Mouse (Mus musculus): Measurements from ENCODE around the gene Fam189a2. TPM values are rescaled to one million over a fixed set of nuclear protein-coding genes. Genes with fewer than 3 reads are reported as not detected.

Fam189a2 gene
- polyA plus RNA-seq, 1 experiment from 2014 or later: 0.25 TPM

DNA sequence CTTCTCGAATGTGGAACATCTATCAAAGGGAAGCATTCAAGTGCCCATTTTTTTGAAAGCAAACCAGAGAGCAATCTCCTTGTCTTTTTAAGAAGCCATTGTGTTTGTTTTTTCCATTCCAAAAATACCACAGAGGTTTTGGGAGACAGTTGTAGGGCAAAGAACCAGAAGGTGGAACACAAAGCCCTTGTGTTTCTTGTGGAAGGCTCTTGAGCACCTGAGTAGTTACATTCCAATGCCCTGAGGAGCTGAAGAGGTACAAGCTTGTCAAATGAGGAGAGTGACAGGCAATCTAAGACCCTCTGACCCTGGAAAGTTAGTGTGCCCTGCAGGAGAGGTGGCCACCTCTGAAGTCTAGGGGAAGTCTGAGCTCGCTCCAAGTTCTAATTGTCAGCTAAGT lies 19.7 kb upstream of the Fam189a2 start:
- Histone ChIP-seq H3K4me1 (peaks cover 8% of the 10 kb centered on the region), H3K27ac (no peak overlapping the region), H3K9me3 (no peaks in the 10 kb centered on the region), H3K4me2 (replicated peaks) (no peak overlapping the region), H3K36me3 (no peaks in the 10 kb centered on the region), H3K27me3 (no peaks in the 10 kb centered on the region), H3K4me3 (no peak overlapping the region), H3K9ac (no peak overlapping the region)
- 78% methylated on average over 2 of the region's 2 CpGs for WGBS
- no peak for ATAC-seq (ENCODE audit: low FRiP score, low read depth)

DNA sequence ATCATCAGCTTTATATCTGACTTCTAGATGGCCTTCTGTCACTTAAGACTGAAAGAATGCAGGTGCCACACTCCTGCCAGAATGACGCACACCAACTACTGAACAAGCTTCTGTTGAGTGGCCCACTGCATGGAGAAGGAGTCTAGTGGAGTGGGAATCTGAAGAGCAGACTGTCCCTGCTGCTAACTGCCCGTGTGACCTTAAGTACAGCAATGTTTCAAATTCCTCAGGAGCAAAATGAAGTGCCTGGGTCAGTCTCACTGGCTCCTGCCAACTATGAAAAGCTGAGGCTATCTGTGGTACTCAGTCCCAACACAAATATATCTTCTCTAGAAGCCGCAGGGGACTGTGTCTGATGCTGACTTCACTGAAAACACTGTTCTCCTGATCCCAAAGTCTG lies 18.5 kb upstream of the Fam189a2 start:
- 82% methylated on average over 3 of the region's 3 CpGs for WGBS
- no peak overlapping the region for H3K27ac ChIP-seq

DNA sequence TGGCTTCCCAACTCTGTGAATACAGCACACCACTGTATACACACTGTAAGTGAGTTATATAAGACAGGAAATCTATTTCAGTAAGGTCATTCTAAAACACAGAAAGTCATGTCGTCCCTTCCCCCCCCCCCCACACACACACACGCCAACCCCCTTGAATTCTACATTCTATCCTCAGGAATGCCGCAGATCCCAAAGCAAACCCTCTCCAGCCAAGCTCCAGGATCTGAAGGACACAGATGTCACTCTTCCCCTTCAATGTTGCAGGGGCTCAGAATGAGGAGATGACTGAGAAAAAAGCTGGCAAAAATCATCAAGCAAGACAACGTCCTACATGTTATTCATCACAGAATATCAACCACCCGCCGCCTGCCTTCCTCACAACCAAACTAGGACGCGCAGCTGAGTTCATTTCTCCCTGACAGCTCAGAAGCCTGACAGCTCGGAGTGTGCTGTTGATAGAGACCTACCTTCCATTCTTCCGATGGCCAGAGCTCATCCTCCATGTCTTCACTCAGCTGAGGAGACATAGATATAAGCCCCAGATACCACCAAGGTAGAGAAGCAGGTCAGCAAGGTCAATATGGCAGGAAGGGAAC lies 15.7 kb upstream of the Fam189a2 start:
- Histone ChIP-seq H3K27ac (no peak overlapping the region), H3K4me3 (no peak overlapping the region), H3K9ac (no peak overlapping the region), H3K9me3 (no peaks in the 10 kb centered on the region), H3K27me3 (no peaks in the 10 kb centered on the region), H3K36me3 (no peaks in the 10 kb centered on the region), H3K4me1 (no peaks in the 10 kb centered on the region), H3K4me2 (replicated peaks) (no peak overlapping the region)
- no peak for ATAC-seq (ENCODE audit: low FRiP score, low read depth)
- 91% methylated on average over 10 of the region's 10 CpGs for WGBS

More for the DNA sequence above, 18.5 kb upstream of the Fam189a2 start:
- Histone ChIP-seq H3K9me3 (no peaks in the 10 kb centered on the region), H3K4me1 (peaks cover 3% of the 10 kb centered on the region), H3K4me2 (replicated peaks) (no peak overlapping the region), H3K4me3 (no peak overlapping the region), H3K36me3 (no peaks in the 10 kb centered on the region), H3K27me3 (no peaks in the 10 kb centered on the region), H3K9ac (no peak overlapping the region)
- ATAC-seq (ENCODE audit: low FRiP score, low read depth): no peak

DNA sequence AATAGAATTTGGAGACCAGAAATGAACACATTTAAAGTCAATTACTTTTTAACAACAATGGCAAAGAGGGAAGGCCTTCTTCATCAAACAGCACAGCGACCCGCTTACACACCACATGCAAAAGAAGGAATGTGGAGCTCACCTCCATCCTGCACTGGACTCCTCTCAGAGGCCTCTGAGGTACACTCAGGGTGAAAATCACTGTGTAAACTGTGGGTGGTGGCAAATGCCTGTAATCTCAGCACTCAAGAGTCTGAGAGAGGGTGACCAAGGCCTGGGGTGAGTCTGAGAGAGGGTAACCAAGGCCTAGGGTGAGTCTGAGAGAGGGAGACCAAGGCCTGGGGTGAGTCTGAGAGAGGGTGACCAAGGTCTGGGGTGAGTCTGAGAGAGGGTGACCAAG lies 11.6 kb upstream of the Fam189a2 start:
- no peak overlapping the region for H3K4me3 ChIP-seq
- H3K9me3 ChIP-seq: no peaks in the 10 kb centered on the region
- no peak overlapping the region for H3K4me2 ChIP-seq (replicated peaks)
- no peaks in the 10 kb centered on the region for H3K36me3 ChIP-seq
- ATAC-seq (ENCODE audit: low FRiP score, low read depth): no peak
- H3K27ac ChIP-seq: no peak overlapping the region
- H3K4me1 ChIP-seq: no peaks in the 10 kb centered on the region
- H3K9ac ChIP-seq: no peak overlapping the region
- H3K27me3 ChIP-seq: no peaks in the 10 kb centered on the region
- WGBS: 97% methylated on average over 2 of the region's 2 CpGs

DNA sequence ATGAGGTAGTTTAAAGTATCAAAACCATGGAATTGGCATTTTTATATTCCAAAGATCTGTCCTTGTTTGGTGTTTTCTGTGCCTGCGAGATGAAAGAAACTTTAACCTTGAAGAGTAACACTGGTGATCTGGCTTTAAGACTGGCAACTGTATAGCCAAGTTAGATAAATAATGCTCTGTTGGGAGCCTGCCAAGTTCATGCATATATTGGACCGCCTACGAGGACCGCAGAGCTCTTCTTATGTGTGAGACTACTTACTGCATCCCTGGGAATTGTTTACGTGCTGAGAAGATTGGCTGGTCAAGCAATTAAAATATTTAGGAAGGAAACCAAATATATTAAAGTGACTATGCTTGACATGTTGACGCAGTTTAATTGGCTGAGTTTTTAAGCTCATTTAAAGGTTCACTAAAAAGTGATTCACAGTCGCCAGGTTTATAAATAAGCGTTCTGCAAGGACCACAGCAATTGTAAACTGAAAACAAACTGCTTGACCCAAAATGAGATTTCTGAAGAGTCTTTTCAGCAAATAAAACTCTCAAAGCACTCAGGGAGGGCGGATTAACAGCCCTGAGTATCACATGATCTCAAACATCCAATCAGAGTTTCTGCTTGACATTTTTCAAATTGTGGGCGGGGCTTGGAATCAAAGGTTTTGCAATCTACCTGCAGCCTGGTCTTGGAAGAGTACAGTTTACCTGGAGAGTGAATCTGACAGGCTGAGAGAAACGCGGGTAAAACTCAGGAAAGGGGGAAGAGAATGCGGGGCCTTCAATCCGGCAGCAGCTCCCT lies 8.4 kb upstream of the Fam189a2 start:
- H3K4me2 ChIP-seq (replicated peaks): no peak overlapping the region
- H3K4me3 ChIP-seq: no peak overlapping the region
- no peaks in the 10 kb centered on the region for H3K36me3 ChIP-seq
- H3K4me1 ChIP-seq: no peaks in the 10 kb centered on the region
- WGBS: 55% methylated on average over 14 of the region's 14 CpGs
- no peak overlapping the region for H3K27ac ChIP-seq
- H3K9ac ChIP-seq: no peak overlapping the region
- H3K9me3 ChIP-seq: no peaks in the 10 kb centered on the region
- ATAC-seq (ENCODE audit: low FRiP score, low read depth): no peak; the same call in 1 of the 2 replicates
- H3K27me3 ChIP-seq: no peaks in the 10 kb centered on the region

DNA sequence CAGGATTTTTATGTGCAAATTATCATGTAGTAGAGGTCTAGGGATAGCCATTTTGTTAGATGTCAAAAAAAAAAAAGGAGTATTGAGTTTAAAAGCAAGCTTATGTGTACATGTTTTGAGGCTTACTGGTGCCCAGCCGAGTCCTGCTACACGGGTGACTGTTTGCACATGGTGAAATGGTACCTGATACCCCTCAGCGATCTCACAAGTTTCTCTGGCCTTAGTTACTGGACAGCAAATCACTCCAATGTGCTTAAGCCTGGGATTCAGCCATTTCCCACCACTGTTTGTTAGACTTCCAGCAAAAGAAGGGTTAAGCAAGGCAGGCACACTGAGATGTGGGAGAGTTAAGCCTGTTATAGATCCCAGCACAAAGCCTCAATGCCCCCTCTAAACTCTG lies 3.5 kb upstream of the Fam189a2 start:
- Histone ChIP-seq H3K4me2 (replicated peaks) (no peak overlapping the region), H3K27ac (no peak overlapping the region), H3K9me3 (no peaks in the 10 kb centered on the region), H3K9ac (no peak overlapping the region), H3K4me1 (peaks cover 7% of the 10 kb centered on the region), H3K4me3 (no peak overlapping the region), H3K36me3 (no peaks in the 10 kb centered on the region), H3K27me3 (peaks cover 42% of the 10 kb centered on the region)
- 78% methylated on average over 3 of the region's 3 CpGs for WGBS
- ATAC-seq (ENCODE audit: low FRiP score, low read depth): no peak

DNA sequence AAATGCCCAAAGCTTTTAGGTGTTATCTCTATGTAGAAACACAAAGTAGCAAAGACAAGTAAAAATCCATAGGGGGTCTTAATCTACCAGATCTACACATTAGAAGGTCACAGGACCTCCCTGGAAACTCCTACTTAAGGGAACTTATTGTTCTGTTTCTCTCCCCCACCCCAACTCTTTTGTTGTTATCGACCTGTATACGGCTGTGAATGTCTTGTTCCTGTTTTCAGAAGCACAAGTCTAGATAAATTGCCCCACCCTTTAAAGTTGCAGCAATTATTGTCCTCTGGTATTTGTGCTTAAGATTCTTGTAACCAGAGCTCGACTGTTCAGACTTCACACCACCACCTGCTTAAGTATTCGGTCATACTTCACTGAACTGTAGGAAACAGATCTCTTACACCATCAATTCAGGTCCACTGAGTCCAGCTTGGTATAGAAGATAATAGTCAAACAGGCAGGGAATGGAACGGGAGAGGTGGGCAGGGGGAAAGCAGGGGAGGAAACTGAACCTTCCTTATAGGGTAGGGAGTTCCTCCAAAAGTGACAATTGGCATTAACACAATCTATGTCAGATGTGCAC lies 1.9 kb upstream of the Fam189a2 start:
- H3K9me3 ChIP-seq: no peaks in the 10 kb centered on the region
- no peak overlapping the region for H3K9ac ChIP-seq
- 58% methylated on average over 5 of the region's 5 CpGs for WGBS
- peaks cover 57% of the 10 kb centered on the region for H3K27me3 ChIP-seq
- H3K4me3 ChIP-seq: no peak overlapping the region
- no peak overlapping the region for H3K27ac ChIP-seq
- ATAC-seq (ENCODE audit: low FRiP score, low read depth): no peak
- peaks cover 7% of the 10 kb centered on the region for H3K4me1 ChIP-seq
- H3K36me3 ChIP-seq: no peaks in the 10 kb centered on the region
- H3K4me2 ChIP-seq (replicated peaks): no peak overlapping the region

DNA sequence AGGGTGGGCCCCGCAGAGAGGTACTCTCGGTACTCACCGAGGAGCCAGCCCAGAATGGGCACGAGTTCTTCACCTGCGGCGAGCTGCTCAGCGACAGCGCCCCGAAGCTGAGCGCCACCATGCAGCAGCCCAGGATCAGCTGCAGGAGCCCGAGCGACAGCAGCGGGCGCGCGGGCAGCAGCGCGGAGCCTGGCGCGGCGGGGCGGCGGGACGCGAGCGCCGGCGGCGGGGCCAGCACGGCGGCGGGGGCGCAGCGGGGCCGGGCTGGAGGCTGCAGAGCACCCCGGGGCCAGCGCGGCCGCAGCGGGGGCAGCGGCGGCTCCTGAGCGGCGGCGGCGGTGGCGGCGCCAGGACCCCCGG lies 328 bp downstream of the Fam189a2 start:
- Histone ChIP-seq H3K27me3 (peaks cover 58% of the 10 kb centered on the region), H3K9me3 (no peaks in the 10 kb centered on the region), H3K27ac (no peak overlapping the region), H3K4me1 (peaks cover 7% of the 10 kb centered on the region), H3K36me3 (no peaks in the 10 kb centered on the region), H3K4me2 (replicated peaks) (peak overlapping the region; percentile 98), H3K9ac (peak overlapping the region; percentile 73), H3K4me3 (peak overlapping the region; percentile 62)
- peak; percentile 61 for ATAC-seq (ENCODE audit: low FRiP score, low read depth)
- 0% methylated on average over 42 of the region's 49 CpGs for WGBS

DNA sequence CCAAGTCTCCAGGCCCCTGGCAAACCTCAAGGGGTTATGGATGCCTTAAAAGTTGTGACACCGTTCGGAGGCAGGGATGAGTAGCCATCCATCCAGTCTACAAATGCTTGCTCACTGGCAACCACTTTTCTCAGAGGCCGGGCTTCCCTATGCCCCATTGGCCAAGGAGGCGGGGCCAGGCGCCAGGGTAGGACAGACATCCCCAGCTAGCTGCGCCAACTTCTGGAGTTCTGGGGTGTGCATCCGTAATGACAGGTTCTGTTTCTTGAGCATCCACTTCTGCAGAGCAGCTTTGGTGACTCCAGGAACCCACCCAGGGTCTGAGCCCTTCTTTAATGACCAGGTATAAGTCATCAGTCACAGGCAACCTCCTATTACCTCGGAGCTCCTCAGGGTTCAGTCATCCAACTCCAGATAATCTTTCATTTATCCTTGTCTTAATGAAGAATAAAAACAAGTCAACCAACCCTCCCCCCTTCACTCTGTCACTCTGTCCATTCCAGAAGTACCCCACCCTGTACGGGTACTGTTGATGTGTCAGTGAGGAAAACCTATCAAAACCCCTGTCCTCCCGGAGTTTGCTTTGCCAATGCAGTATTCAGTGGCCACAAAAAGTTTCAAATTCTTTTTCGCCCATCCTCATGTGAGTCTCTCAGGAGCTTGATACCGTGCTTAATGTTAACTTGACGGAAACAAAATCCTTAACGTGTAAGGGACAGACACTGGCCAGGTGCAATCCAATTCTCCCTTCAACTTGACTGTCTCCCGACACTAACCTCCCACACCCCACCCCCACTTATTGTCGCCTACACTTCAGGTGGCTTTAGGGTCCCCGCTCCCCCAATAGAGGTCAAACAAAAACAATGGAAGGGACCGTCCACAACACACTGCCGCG lies 956 bp downstream of the Fam189a2 start:
- ATAC-seq (ENCODE audit: low FRiP score, low read depth): no peak
- WGBS: 17% methylated on average over 20 of the region's 20 CpGs
- no peaks in the 10 kb centered on the region for H3K36me3 ChIP-seq

DNA sequence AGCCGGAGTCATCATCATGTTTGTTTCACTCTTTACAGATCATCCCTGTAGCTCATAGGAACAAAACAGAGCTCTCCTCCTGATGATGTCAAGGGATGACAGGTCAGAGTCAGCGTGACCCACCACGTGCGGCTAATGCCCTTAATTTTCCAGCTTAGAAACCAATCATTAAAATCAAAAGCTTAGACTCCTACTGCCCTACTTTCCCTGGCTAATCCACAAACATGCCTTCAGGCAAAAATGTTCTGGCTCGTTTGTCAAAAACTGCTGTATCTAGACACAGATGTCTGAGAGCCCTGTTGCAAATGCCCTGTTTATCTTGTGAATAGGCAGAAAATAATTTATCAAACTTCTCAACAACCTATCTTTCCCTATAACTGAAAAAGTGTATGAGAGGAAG lies 4.9 kb downstream of the Fam189a2 start:
- Histone ChIP-seq H3K4me2 (replicated peaks) (no peak overlapping the region), H3K4me1 (peaks cover 4% of the 10 kb centered on the region), H3K36me3 (no peaks in the 10 kb centered on the region), H3K9ac (no peak overlapping the region), H3K27ac (no peak overlapping the region), H3K4me3 (no peak overlapping the region), H3K27me3 (peaks cover 32% of the 10 kb centered on the region), H3K9me3 (no peaks in the 10 kb centered on the region)
- 43% methylated on average over 5 of the region's 5 CpGs for WGBS
- no peak for ATAC-seq (ENCODE audit: low FRiP score, low read depth)

More for the DNA sequence above, 956 bp downstream of the Fam189a2 start:
- Histone ChIP-seq H3K27ac (no peak overlapping the region), H3K4me1 (peaks cover 7% of the 10 kb centered on the region), H3K4me2 (replicated peaks) (peak overlapping the region; percentile 98), H3K27me3 (peaks cover 59% of the 10 kb centered on the region), H3K4me3 (peak overlapping the region; percentile 62), H3K9me3 (no peaks in the 10 kb centered on the region), H3K9ac (peak overlapping the region; percentile 73)

DNA sequence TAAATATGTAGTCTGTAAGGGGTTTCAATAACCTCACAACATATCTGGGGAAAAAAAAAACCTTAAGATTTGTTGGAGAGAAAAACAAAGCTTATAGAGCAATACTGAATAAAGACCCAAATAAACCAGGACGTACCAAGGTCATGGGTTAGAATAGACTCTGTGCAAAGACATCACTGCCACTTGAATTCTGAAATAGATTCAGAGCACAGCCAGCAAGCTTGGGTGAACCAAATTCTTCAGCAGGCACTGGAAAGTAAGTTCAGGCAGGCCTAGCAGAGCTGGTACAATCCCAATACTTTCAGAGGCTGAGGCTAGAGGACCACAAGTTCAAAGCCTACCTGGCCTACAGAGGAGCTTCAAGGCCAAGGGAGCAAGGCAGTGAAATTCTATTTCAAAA lies 6.2 kb downstream of the Fam189a2 start:
- no peaks in the 10 kb centered on the region for H3K9me3 ChIP-seq
- WGBS: 90% methylated on average over 1 of the region's 1 CpGs
- no peak overlapping the region for H3K4me3 ChIP-seq
- peaks cover 22% of the 10 kb centered on the region for H3K27me3 ChIP-seq
- H3K4me2 ChIP-seq (replicated peaks): no peak overlapping the region
- no peaks in the 10 kb centered on the region for H3K36me3 ChIP-seq
- no peak overlapping the region for H3K27ac ChIP-seq
- no peaks in the 10 kb centered on the region for H3K4me1 ChIP-seq
- ATAC-seq (ENCODE audit: low FRiP score, low read depth): no peak
- H3K9ac ChIP-seq: no peak overlapping the region

DNA sequence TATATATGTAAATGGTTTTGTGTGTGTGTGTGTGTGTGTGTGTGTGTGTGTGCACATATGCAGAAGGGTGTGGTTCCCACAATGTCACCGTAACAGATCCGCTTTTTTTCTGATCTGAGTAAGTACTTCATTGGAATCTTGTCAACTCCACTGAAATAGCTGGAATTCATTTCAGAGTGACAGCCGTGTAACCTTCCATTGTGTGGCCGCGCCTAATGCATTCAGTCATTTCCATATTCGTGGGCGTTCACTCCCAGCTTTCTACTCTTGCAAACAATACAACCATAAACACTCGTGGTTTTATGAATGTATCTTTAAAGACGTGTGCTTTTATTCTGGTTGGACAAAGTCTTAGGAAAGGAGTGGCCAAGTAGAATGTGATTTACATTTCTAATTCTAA lies 6.7 kb downstream of the Fam189a2 start:
- WGBS: 83% methylated on average over 9 of the region's 9 CpGs
- H3K9me3 ChIP-seq: no peaks in the 10 kb centered on the region

More for the DNA sequence above, 6.7 kb downstream of the Fam189a2 start:
- no peak for ATAC-seq (ENCODE audit: low FRiP score, low read depth)
- no peak overlapping the region for H3K9ac ChIP-seq
- peaks cover 17% of the 10 kb centered on the region for H3K27me3 ChIP-seq
- H3K36me3 ChIP-seq: no peaks in the 10 kb centered on the region
- no peak overlapping the region for H3K4me2 ChIP-seq (replicated peaks)
- no peaks in the 10 kb centered on the region for H3K4me1 ChIP-seq
- H3K4me3 ChIP-seq: no peak overlapping the region
- H3K27ac ChIP-seq: no peak overlapping the region

Data from limb, embryonic 13.5 days (tissue).